Mouse (Mus musculus) kidney, adult 2 months (tissue): ENCODE results near the gene Gm21170. TPM values are rescaled to one million over a fixed set of nuclear protein-coding genes. Genes with fewer than 3 reads are reported as not detected.
"Not testable (repeated sequence)": the region's sequence is repeated elsewhere in the genome, so short reads cannot be mapped to it uniquely, and the experiment has no call there.

Experiments
- DNase-seq: peaks from one replicate; pipeline ENCODE4 v3.0.0; 2021
- H3K27ac ChIP-seq: fragments of 200-500 bp; 2 replicates; pipeline ENCODE4 v1.5.1; 2012; ENCODE audit warnings: low read depth, low read length, control low read depth, inconsistent platforms; ENCODE audit not compliant: insufficient read depth
- H3K27me3 ChIP-seq: fragments of 200-500 bp; replicated peaks from 2 replicates; pipeline ENCODE4 v1.6.1; 2012; ENCODE audit warnings: mild to moderate bottlenecking, moderate library complexity, low read length, inconsistent platforms; ENCODE audit not compliant: control insufficient read depth, insufficient read depth
- H3K36me3 ChIP-seq: fragments of 200-500 bp; 2 replicates; pipeline ENCODE4 v1.6.1; 2012; ENCODE audit warnings: mild to moderate bottlenecking, moderate library complexity, low read length, inconsistent platforms; ENCODE audit not compliant: control insufficient read depth, insufficient read depth
- H3K4me1 ChIP-seq: fragments of 200-500 bp; 2 replicates; pipeline ENCODE4 v1.6.1; 2011; ENCODE audit warnings: low read length; ENCODE audit not compliant: control insufficient read depth, insufficient read depth
- H3K4me3 ChIP-seq: fragments of 200-500 bp; 2 replicates; pipeline ENCODE4 v1.5.1; 2011; ENCODE audit warnings: mild to moderate bottlenecking, low read depth, low read length, control low read depth; ENCODE audit not compliant: insufficient read depth
- WGBS: fragments of 180-500 bp; shearing (Covaris S2); methylation state at CpG from one replicate; pipeline ENCODE4 v1.1.7; 2018; 5-methylcytosine and 5-hydroxymethylcytosine counted together
- polyA plus RNA-seq: library from polyadenylated mRNA; depleted of rRNA; stranded (reverse); fragments of >200 nt; gene quantifications from 2 replicates; pipeline ENCODE4 v1.2.3, GENCODE M21; 2012; rRNA removed

Gene Gm21170
- polyA plus RNA-seq = not detected in 2 replicates

DNA sequence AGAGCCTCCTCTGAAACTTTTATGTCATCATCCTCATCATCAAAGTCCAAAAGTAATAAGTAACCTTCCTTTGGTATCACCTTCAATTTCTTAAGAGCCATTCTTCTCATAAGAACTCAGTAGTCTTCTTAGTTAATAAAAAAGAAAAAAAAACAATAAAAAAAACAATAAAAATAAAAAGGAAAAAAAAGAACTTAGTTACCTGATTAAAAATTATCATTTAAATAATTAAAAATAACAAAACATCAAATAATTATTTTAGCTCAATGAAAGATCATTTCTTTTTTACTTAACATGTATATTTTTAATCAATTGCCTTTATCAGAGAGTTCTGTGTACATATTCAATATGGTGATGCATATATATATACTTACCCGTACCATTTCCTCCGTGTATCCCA lies at the start of gene Gm21170:
Gene Gm21170, minus strand, starts transcription at position 101 of the 400 bp plus-strand sequence.
- not testable (repeated sequence) for H3K27me3 ChIP-seq, DNase-seq, H3K27ac ChIP-seq, H3K36me3 ChIP-seq, H3K4me3 ChIP-seq, H3K4me1 ChIP-seq
- WGBS = no CpG with 5 or more reads among the region's 2 CpGs

Other genes starting within 250 kb of the Gm21170 start
- not detected in 2 replicates for gene Gm21256, start 240.1 kb downstream of the Gm21170 start, polyA plus RNA-seq